Mouse (Mus musculus): ENCODE measurements around the gene Gm17949. TPM values are rescaled to one million over a fixed set of nuclear protein-coding genes. Genes with fewer than 3 reads are reported as not detected.

Gene Gm17949
- total RNA-seq, 2 experiments from 2014 or later = not detected

DNA sequence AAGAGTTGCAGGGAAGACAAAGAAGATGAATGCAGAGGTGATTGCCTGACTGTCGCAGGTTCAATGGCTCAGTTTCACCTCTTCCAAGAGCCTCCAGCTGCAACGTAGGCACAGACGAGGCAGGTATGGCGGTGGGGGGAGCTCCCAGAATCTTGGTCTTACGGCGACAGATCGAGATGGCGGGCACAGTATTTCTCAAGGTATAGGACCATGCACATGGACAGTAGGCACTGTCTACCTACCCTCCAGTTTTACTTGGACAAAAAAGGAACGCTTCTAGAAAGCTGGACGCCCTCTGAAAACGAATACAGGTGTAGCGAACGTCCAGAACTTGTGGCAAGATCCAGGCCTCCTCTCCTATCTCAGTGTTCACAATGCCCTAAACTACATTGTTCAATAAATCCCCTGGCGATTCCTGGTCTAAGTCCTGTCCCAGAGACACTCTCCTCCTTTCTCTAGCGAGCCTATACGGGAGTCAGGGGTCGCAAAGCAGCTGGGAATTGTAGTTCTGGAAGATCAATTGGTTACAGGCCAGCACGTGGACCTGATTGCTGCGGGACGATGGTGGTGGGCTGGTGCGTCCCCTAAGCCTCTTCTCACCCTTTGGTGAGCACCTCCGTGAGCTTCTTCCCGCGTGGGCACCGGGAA lies 21.7 kb upstream of the Gm17949 start:
- ATAC-seq (replicated peaks; ENCODE audit: poor library complexity) = peak; percentile 76

DNA sequence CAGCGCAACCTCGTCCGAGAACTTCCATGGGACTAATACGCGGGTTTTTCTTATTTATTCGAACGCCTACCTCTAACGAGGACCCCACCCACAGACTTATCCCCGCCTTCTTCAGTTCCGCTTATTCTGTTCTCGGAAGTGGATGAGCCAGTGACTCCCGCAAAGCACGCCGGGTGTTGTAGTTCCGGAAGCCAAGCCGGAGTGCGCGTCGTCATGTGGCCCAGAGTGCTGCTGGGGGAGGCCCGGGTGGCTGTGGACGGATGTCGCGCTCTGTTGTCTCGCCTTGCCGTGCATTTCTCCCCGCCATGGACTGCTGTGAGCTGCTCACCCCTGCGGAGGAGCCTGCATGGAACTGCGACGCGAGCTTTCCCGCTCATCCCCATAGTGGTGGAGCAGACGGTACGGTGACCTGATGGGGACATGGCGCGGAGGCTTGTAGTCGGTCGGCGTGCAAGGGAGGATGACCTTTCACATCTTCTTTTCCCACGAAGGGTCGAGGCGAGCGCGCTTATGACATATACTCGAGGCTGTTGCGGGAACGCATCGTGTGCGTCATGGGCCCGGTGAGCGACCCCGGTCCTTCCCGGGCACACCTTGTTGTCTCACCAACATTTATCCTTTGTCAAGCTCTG lies 21.0 kb upstream of the Gm17949 start, which contains the start of gene Clpp:
Gene Clpp (plus strand): TSS at position 191 of the 632 bp plus-strand sequence.
- peak; percentile 92 for ATAC-seq (replicated peaks; ENCODE audit: poor library complexity)

DNA sequence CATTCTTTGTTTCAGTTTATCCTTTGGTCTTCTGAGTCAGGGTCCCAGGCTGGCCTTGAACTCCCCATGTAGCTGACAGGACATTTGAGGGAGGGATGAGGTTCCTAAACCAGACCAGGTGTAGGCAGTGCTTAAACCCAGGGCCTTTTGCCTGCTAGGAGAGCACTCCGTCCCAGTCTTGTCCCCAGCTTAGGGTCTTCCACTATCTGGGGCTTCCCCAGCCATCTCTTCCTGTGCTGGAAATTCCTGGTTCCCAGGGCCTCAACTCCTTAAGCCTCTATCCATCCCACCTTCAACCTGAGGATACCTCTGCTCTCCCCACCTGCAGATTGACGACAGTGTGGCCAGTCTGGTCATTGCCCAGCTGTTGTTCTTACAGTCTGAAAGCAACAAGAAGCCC lies 20.3 kb upstream of the Gm17949 start:
- ATAC-seq (replicated peaks; ENCODE audit: poor library complexity) = no peak

GRCm38 (mm10) chr17:56995046-56995445 lies 16.2 kb upstream of the Gm17949 start:
- no peak for ATAC-seq (replicated peaks; ENCODE audit: poor library complexity)

DNA sequence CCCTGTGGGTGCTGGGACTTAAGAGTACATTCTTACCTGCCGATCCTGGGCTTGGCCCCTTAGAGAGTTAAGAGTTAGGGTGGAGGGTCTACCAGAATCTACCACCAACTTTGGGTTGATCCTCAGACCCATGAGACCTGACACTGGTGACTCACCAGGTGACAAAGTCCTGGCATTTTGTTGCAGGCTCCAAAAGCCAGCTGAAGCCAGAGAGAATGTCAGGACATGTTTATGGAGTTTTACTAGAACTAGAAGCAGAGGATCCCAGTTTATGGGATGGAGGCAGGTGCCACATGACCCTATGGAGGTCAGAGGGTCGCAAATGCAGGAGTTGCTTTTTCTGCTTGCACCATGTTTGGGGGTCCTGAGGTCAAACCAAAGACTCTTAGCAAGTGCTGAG lies 14.8 kb upstream of the Gm17949 start:
- no peak for ATAC-seq (replicated peaks; ENCODE audit: poor library complexity)

GRCm38 (mm10) chr17:56997029-56997667 lies 14.1 kb upstream of the Gm17949 start, which contains the start of gene Alkbh7:
Gene Alkbh7, plus strand, starts transcription at chr17:56997339.
- peak; percentile 95 for ATAC-seq (replicated peaks; ENCODE audit: poor library complexity)

GRCm38 (mm10) chr17:56999414-56999813 lies 11.9 kb upstream of the Gm17949 start:
- ATAC-seq (replicated peaks; ENCODE audit: poor library complexity) = no peak

DNA sequence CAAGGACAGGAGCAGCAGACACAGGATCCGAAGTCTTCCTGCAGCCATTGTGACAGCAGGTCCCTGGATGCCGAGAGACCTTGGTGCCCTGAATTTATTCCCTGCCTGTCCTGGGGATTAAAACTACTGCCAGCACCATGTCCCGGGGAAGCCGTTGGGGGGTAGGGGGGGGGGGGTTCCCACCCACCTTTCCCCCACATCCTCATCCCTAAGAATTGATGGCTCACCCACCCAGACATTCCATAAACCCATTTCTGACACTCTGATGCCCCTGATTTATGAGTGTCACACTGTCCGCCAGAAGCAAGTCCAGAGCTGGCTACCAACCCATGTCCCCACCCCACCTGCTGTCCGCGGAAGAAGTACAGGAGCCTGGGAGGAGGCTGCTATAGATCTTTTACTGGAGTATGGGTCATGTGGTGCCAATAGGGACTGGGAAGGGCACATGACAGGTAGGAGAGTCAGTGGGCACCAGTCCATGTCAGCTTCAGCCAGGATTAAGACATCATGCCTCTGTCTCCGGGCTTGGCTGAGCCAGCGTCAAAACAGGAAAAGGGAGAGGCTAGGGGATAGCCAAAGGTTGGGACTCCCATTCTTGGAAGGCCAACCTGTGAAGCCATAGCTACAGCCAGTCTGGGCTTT lies 11.2 kb upstream of the Gm17949 start, which contains the start of gene Pspn:
Gene Pspn (minus strand): TSS at position 51 of the 642 bp plus-strand sequence.
- no peak for ATAC-seq (replicated peaks; ENCODE audit: poor library complexity)

DNA sequence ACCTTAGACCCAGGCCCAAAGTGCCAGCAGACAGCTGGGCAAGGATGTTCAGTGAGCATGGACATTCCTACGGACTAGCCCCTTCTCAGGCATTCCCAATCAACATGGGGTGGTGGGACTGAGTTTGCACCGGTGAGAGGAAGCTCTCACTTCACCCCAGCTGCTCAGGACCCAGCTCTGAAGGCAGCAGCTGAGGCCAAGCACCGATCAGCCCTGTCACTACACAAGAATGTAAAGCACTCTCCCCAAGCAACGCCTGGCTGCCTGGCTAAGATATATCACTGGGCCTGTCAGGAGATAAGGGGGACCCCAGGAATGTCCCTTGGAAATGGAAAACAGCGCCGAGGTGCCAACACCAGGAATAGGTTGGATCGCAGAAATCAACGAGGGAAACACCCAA lies 10.0 kb upstream of the Gm17949 start:
- ATAC-seq (replicated peaks; ENCODE audit: poor library complexity) = no peak

GRCm38 (mm10) chr17:57003994-57004393 lies 7.3 kb upstream of the Gm17949 start:
- ATAC-seq (replicated peaks; ENCODE audit: poor library complexity) = peak; percentile 38

GRCm38 (mm10) chr17:57007137-57007905 lies 3.9 kb upstream of the Gm17949 start:
- ATAC-seq (replicated peaks; ENCODE audit: poor library complexity) = peak; percentile 12; the same call in 1 of the 2 replicates

DNA sequence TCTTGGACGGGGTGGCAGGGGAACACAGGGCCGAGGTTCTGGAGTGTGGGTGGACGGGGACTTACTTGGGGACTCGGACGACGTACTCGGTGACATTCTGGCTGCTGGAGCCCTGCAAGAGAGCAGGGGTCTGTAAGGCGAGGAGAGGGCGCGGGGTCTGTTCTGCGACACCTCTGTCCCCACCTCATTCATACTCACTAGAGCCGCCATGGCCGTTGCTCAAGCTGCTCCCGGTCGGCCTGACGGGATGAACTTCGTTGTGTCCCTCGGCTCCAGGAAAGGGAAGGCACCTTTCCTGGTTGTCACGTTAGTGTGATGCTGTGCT lies 396 bp upstream of the Gm17949 start:
- ATAC-seq (replicated peaks; ENCODE audit: poor library complexity) = peak; percentile 40

GRCm38 (mm10) chr17:57012245-57012795 lies 1.1 kb downstream of the Gm17949 start:
- no peak for ATAC-seq (replicated peaks; ENCODE audit: poor library complexity)

DNA sequence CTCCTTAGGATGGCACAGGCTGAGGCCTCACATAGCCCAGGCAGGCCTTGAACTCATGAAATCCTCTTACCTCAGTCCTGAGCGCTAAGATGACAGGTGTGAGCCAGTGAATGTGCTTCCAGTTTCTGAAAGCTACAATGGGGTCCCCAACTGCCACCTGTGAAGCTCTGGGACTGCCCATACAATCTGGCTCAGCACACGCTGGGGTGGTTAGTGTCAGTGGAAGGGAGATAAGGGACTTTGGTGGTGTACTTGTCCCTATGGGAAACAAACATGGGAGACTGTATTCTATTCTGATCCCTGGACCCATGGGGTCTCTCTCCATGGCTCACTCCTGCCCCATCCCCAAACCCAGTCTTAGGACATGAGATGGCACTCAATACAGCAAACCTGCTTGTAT lies 8.4 kb downstream of the Gm17949 start:
- ATAC-seq (replicated peaks; ENCODE audit: poor library complexity) = peak; percentile 75

DNA sequence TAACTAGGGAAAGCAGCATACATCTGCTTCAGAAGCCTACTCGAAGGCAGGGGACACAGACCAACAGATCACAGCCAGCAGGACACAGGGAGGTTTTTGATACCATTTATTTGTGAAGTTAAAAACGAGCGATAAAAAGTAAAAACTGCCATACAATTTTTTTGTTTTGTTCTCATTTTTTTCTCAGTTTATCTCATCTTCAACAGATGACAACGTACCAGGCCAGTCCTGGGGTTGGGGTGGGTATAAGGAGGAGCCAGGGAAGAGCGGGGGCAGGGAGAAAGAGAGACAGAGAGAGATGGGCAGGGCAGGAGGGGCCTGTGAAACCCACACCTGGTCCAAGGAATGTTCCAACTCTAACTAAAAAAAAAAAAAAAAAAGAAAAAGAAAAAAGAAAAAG lies 9.7 kb downstream of the Gm17949 start:
- ATAC-seq (replicated peaks; ENCODE audit: poor library complexity) = peak; percentile 51

- no peak for ATAC-seq (replicated peaks; ENCODE audit: poor library complexity)
Measured at GRCm38 (mm10) chr17:57027471-57027870, 16.2 kb downstream of the Gm17949 start.

DNA sequence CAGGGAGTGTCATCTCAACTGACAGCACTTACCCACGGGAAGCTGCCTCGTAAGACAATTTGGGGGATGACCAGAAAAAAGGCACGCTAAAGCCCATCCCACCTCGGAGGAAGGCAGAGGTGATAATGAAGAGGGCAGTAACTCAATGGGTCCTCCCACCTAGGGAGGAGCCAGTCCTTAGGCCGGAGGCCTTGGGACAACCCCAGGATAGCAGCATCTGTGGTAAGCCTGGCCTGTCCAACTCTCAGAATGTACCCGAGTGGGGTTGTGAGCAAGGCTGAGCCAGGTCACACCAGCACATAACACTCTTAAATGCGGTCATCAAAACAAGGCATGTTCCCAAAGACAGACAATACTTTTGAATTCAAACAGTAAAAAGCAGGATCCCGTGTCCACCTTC lies 18.4 kb downstream of the Gm17949 start:
- peak; percentile 13 for ATAC-seq (replicated peaks; ENCODE audit: poor library complexity)

DNA sequence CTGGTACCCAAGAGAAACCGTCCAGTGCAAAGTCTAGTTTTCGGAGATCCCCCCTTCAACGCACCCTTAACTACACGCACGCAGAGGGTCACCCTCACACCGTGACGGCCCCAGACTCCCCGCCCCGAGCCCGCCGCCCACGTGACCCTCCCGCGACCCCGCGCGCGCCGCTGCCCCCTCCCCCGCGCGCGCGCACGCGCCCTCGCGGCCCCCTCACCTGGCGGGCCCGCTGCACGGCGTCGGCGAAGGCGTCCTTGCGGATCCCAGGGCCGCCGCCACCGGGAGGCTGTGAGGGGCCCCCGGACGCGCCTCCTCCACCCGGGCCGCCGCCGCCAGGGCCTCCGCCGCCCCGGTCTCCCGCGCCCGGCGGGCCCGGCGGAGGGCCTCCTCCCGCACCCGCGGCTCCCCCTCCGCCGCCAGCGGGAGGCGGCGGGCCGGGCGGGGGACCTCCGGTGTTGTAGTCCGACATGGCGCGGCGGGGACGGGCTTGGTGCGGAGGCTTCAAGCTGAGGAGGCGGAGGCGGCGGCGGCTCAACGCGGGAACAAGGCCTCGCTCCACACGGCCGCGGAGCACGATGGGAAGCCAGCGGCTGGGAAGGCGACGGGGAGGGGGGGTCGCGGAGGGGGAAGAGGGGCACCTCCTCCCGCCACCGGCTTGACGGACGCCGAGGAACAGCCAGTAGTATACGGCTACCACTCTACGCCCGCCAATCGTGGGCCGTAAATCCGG lies 19.8 kb downstream of the Gm17949 start, which contains the start of gene Khsrp:
Gene Khsrp (minus strand): TSS at position 592 of the 730 bp plus-strand sequence.
- no peak for ATAC-seq (replicated peaks; ENCODE audit: poor library complexity)

DNA sequence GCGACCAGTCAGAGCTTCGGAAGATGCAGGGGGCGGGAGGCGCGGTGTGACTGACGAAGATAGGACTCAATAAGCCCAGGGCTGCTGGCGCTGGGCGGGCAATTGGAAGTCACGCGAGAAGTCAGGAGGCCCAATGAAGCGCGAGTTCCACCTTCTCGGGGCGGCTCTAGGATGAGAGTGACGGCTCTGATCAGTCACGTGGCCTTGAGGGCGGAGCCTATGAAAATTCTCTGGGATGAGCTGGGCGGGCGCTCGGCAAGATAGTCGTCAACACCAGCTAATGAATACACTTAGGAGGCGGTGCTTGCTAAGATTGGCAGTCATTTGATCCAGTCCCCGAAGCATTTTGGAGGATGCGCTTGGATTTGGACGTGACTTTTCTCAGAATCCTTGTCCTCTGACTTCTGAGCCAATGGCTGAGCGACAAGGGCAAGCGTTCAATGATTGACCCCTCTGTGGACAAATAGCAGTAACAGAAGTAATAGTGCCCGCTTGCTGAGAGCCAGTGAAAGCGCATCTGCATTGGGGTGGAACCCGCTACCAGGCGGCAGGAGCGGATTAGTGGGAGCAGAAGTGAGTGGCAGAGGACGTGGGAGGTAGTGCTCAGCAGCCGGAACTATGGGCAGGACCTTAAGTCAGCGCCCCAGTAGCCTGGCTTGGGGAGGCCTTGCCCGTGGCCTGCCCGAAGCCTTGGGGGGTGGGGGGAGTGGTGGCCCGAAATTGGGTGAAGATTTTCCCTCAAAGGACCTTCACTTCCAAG lies 20.6 kb downstream of the Gm17949 start:
- peak; percentile 77 for ATAC-seq (replicated peaks; ENCODE audit: poor library complexity)
